Mouse (Mus musculus): ENCODE measurements around the gene Dok7. TPM values are rescaled to one million over a fixed set of nuclear protein-coding genes. Genes with fewer than 3 reads are reported as not detected.

Dok7 gene
- polyA plus RNA-seq, 1 experiment from 2014 or later = 0.42 TPM

- Histone ChIP-seq H3K36me3 (no peaks in the 10 kb centered on the region), H3K4me3 (no peak overlapping the region), H3K27me3 (no peaks in the 10 kb centered on the region), H3K9me3 (no peaks in the 10 kb centered on the region), H3K4me1 (no peaks in the 10 kb centered on the region), H3K9ac (replicated peaks) (no peak overlapping the region), H3K27ac (replicated peaks) (no peak overlapping the region), H3K4me2 (replicated peaks) (no peak overlapping the region)
- WGBS = 26% methylated on average over 1 of the region's 1 CpGs
- no peak for ATAC-seq (ENCODE audit: low FRiP score, low read depth)
Observed at GRCm38 (mm10) chr5:35131237-35131636, 74.7 kb downstream of the Dok7 start.

GRCm38 (mm10) chr5:35131773-35132172, 75.2 kb downstream of the Dok7 start:
- Histone ChIP-seq H3K27ac (replicated peaks) (no peak overlapping the region), H3K36me3 (no peaks in the 10 kb centered on the region), H3K4me1 (no peaks in the 10 kb centered on the region), H3K9me3 (no peaks in the 10 kb centered on the region), H3K9ac (replicated peaks) (no peak overlapping the region), H3K27me3 (no peaks in the 10 kb centered on the region), H3K4me3 (no peak overlapping the region), H3K4me2 (replicated peaks) (no peak overlapping the region)
- ATAC-seq (ENCODE audit: low FRiP score, low read depth) = peak; percentile 23; the same call in 1 of the 2 replicates
- 13% methylated on average over 7 of the region's 7 CpGs for WGBS

GRCm38 (mm10) chr5:35132278-35132980, 75.9 kb downstream of the Dok7 start:
- H3K9ac ChIP-seq (replicated peaks) = no peak overlapping the region
- H3K4me2 ChIP-seq (replicated peaks) = no peak overlapping the region
- no peaks in the 10 kb centered on the region for H3K27me3 ChIP-seq
- H3K4me1 ChIP-seq = no peaks in the 10 kb centered on the region
- H3K36me3 ChIP-seq = no peaks in the 10 kb centered on the region
- H3K4me3 ChIP-seq = no peak overlapping the region
- H3K9me3 ChIP-seq = no peaks in the 10 kb centered on the region
- H3K27ac ChIP-seq (replicated peaks) = no peak overlapping the region
- no peak for ATAC-seq (ENCODE audit: low FRiP score, low read depth)
- 91% methylated on average over 9 of the region's 9 CpGs for WGBS

DNA sequence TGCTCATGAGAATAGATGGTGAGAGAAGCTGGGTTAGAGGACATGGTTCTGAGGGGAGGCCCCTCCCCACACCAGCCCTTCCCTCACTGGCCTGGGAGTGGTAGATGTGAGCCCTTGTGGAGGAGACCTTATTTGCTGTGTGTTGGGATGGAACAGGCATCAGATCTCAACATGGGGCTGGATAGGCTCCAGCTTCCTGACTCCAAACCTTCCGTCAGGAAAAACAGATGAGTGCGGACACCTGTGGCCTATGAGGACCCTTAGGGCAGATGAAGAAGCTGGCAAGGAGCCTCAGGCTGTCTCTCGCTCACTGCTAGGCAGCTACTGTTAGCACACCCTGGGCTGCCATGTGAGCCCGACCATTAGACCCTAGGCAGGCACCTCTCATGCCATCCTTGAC, 76.9 kb downstream of the Dok7 start:
- Histone ChIP-seq H3K4me1 (peaks cover 7% of the 10 kb centered on the region), H3K4me2 (replicated peaks) (no peak overlapping the region), H3K36me3 (no peaks in the 10 kb centered on the region), H3K4me3 (no peak overlapping the region), H3K27ac (replicated peaks) (no peak overlapping the region), H3K9me3 (no peaks in the 10 kb centered on the region), H3K9ac (replicated peaks) (no peak overlapping the region), H3K27me3 (no peaks in the 10 kb centered on the region)
- no peak for ATAC-seq (ENCODE audit: low FRiP score, low read depth)
- WGBS = 84% methylated on average over 4 of the region's 4 CpGs

- Histone ChIP-seq H3K27ac (replicated peaks) (no peak overlapping the region), H3K4me3 (no peak overlapping the region), H3K27me3 (no peaks in the 10 kb centered on the region), H3K36me3 (no peaks in the 10 kb centered on the region), H3K9ac (replicated peaks) (no peak overlapping the region), H3K9me3 (no peaks in the 10 kb centered on the region), H3K4me2 (replicated peaks) (no peak overlapping the region), H3K4me1 (peaks cover 7% of the 10 kb centered on the region)
- 60% methylated on average over 3 of the region's 3 CpGs for WGBS
- no peak for ATAC-seq (ENCODE audit: low FRiP score, low read depth)
Observed at GRCm38 (mm10) chr5:35134286-35134685, 77.7 kb downstream of the Dok7 start.

DNA sequence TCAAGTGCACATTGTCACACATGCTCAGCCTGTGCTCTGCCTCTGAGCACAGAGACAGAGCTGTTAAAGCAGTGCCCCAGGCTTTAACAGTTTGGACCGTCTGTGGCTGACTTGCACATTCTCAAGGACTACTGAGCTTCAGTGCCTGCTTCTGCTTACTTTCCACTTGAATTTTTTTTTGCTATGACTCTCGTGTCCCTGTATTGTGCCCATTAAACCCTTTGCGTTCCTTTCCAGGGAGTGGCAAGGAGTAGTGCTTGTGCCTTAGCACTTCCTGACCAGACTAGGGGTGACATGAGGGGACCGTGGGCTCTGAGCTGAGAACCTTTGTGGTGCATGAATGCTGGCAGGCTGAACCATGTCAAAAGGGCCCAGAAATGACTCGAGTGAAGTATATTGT, 79.3 kb downstream of the Dok7 start:
- H3K4me1 ChIP-seq = peaks cover 7% of the 10 kb centered on the region
- ATAC-seq (ENCODE audit: low FRiP score, low read depth) = no peak
- no peaks in the 10 kb centered on the region for H3K36me3 ChIP-seq
- H3K27me3 ChIP-seq = no peaks in the 10 kb centered on the region
- no peak overlapping the region for H3K4me3 ChIP-seq
- 74% methylated on average over 5 of the region's 5 CpGs for WGBS
- H3K27ac ChIP-seq (replicated peaks) = no peak overlapping the region
- no peak overlapping the region for H3K9ac ChIP-seq (replicated peaks)
- no peak overlapping the region for H3K4me2 ChIP-seq (replicated peaks)
- H3K9me3 ChIP-seq = no peaks in the 10 kb centered on the region

Small RNA genes within 50 kb of the gene (microRNA-seq; reads per million reads assigned to microRNA genes)
- gene Mir3097 = 15.3 reads per million, percentile 31 among the genes with 10 or more reads in this experiment

Other genes starting within 250 kb of the Dok7 start
- gene Msantd1, start 148.8 kb upstream of the Dok7 start, polyA plus RNA-seq (2016; fragmentation: Nextera tagmentation; extraction: Ambion mirVana) = 1.7 and 2.7 TPM in 2 replicates
- gene Rgs12, start 107.3 kb upstream of the Dok7 start, polyA plus RNA-seq (2016; fragmentation: Nextera tagmentation; extraction: Ambion mirVana) = 81.7 and 84.6 TPM in 2 replicates
- gene Hgfac, start 15.3 kb upstream of the Dok7 start, polyA plus RNA-seq (2016; fragmentation: Nextera tagmentation; extraction: Ambion mirVana) = 0.31 and 0.33 TPM in 2 replicates
- 100 and 112 TPM in 2 replicates for gene Lrpap1, start 49.0 kb downstream of the Dok7 start, polyA plus RNA-seq (2016; fragmentation: Nextera tagmentation; extraction: Ambion mirVana)
- gene Adra2c, start 221.6 kb downstream of the Dok7 start, polyA plus RNA-seq (2016; fragmentation: Nextera tagmentation; extraction: Ambion mirVana) = 0.13 TPM in 1 of 2 replicates, not detected in the other